Mouse (Mus musculus): Measurements from ENCODE around the gene Lfng.

DNA sequence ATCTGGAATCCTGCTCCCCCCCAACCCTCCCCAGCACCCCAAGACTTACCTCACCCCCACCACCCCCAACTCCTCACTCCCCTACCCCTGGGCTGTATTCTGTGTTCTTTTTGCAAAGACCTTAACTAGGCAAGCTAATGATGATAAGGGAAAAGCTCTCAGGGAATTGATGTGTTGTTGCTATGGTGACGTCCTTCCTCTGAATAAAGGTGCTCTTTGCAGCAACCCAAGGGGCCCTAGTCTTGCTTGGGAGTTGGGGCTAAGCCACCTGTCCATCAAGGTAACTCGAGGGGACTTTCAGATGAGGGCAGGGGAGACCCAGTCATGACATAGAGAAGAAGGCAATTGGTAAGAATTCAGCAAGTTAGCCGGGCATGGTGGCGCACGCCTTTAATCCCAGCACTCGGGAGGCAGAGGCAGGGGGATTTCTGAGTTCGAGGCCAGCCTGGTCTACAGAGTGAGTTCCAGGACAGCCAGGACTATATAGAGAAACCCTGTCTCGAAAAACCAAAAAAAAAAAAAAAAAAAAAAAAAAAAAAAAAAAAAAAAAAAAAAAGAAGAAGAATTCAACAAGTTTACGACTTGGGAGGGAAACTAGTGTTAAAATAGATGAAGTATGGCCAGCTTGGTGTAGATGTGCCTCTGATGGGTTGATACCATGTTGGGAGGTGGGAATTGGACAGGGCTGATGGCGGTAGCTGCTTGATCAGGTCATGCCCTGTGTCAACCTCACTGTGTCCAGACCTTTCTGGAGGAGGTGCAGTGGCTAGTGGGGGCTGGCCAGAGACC, 8.4 kb downstream of the Lfng start:
- no peak for TF ChIP-seq CTCF (IDR thresholded peaks at IDR 0.05; ENCODE audit: low read depth)
- no peak for TF ChIP-seq EP300 (optimal IDR thresholded peaks at IDR 0.05)
